Mouse (Mus musculus): ENCODE data around the gene Slc25a14. TPM values are rescaled to one million over a fixed set of nuclear protein-coding genes. Genes with fewer than 3 reads are reported as not detected.

Gene Slc25a14
- polyA plus RNA-seq (2012; rRNA removed), result 2.6 and 3.5 TPM in 2 replicates

DNA sequence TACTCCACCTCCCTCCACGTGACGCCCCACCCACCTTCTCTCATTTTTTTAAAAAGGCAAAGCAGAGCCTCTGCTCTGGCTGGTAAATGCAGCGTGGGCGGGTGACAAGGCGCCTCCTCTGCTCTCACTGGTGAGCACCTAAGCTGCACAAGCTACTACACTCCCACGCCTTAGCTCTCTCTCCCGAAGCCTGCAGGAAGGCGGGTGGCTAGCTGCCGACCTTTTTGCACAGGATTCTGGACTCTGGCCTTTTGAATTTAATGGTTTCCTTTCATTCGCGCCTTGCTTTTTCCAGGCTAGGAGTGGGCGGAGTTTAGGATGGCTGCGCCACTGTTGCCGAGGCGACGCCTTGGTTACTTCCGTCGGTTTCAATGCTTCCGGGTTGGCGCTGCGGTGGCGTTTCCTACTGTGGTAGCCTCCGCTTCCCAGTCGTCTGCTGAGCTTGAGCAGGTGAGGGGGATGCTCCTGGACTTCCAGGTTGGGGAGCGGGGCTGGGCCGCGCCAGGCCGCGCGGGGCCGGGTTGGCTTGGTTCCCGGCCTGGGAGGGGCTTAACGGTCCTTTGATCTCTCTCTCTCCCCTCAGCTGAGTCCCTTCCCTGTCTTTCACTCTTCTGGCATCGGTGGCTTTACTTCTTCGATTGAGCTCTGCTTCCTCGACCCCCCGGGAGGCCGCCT lies at the start of gene Slc25a14:
Gene Slc25a14 (plus strand): TSS at position 35 of the 675 bp plus-strand sequence.
- peak; percentile 36 for DNase-seq (ENCODE audit: low read depth)

GRCm38 (mm10) chrX:48583332-48583731 lies 39.9 kb upstream of the Slc25a14 start:
- DNase-seq (ENCODE audit: low read depth), result no peak

- DNase-seq (ENCODE audit: low read depth), result no peak
Observed at GRCm38 (mm10) chrX:48593721-48594098, 29.5 kb upstream of the Slc25a14 start.

DNA sequence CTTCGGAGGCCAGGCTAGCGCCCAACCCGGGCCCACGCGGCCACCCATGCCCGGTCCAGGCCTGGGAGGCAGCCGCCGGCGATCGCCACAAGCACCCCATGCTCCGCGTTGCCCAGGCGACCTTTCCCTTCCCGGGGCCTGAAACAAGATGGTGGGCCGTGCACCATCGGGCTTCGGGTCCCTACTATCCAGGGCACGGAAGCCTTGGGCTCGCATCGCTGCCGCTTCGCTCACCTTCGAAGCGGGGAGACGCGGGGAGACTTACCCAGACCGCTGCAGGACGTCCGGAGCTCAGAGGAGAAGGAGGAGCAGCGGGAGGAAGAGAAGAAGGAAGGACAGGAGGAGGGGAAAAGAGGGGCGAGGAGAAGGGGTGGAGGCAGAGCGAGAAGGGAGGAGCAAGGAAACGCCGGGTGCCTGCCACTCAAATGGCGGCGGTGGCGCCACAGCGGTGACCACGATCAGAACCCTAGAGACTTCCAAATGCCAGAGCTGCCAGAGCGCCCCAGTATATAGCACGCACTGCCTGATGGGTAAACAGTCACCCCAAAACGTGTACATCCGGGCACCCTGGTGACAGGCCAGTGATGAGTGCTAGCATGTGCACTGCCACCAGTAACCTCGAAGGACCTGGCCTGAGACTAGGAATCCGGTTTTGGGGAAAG lies 29.0 kb upstream of the Slc25a14 start, which contains the start of gene Zfp280c:
Gene Zfp280c (minus strand): TSS at position 406 of the 662 bp plus-strand sequence.
- DNase-seq (ENCODE audit: low read depth), result peak; percentile 22

DNA sequence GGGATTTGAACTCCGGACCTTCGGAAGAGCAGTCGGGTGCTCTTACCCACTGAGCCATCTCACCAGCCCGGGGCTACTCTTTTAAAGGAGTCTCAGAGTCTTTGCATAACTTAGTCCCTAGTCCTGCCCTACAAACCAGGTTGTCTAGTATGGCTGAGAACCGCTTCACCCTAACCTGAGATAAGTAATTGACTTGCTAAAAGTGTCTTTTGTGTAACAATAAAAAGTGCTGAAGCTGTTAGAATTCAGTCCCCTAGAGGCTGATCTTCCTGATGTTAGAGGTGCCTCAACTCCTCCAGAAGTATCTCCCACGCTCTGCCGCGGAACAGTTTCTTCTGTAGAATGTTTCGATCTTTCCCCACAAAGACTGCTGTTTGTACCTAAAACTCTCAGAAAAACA lies 27.2 kb upstream of the Slc25a14 start:
- DNase-seq (ENCODE audit: low read depth), result no peak

DNA sequence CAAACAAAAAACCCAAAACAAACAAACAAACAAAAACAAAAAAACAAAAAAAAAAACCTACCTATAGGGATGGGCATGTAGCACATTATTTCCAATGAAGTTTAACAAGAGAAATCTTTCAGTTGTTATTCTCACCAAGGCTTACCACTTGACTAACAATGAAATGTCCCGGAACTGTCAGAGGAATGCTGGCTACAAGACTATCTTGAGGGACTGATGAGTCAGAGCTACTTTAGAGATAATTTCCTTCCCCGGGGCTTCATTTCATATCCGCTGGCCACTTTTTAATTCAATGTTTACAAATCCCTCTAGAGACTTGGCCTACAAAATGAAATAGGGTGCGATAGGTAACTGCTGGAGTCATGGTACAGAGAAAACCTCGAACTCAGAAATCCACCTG lies 26.3 kb upstream of the Slc25a14 start:
- DNase-seq (ENCODE audit: low read depth), result no peak

DNA sequence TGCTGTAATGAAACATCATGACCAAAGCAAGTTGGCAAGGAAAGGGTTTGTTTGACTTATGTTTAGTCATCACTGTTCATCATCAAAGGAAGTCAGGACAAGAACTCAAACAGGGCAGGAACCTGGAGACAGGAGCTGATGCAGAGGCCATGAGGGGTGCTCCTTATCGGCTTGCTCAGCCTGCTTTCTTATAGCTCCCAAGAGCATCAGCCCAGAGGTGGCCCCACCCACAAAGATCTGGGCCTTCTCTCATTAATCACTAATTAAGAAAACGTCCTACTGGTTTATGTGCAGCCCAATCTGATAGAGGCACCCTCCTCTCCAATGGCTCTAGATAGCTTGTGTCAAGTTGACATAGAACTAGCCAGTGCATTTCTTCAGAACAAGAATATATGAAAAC lies 18.3 kb upstream of the Slc25a14 start:
- no peak for DNase-seq (ENCODE audit: low read depth)

DNA sequence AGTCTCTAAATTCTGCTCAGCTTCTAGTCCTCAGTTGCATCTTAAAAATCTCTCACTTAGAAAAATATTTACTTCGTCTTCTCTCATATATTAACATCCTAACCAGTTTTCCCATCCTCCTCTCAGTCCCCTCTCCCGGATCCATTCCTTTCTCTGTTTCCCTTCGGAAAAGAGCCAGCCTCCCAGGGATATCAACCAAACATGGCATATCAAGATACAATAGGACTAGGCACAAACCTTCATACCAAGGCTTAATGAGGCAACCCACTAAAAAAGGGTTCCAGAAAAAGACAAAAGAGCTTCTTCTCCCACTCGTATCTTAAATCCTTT lies 199 bp upstream of the Slc25a14 start:
- DNase-seq (ENCODE audit: low read depth), result no peak

GRCm38 (mm10) chrX:48624054-48624420 lies 824 bp downstream of the Slc25a14 start:
- DNase-seq (ENCODE audit: low read depth), result no peak

DNA sequence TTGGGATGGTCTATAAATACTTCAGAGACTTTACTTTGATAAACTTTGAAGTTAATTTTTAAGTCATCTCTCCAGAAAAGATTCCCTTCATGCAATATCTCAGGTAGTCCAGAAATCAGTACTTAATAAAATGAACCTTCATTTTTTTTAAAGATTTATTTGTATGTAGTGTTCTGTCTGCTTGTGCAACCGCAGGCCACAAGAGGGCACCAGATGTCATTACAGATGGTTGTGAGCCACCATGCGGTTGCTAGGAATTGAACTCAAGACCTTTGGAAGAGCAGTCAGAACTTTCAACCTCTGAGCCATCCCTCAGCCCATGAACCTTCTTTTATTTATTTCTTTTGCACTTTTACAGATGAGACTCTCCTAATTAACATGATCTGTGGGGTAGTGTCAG lies 13.8 kb downstream of the Slc25a14 start:
- DNase-seq (ENCODE audit: low read depth), result no peak

DNA sequence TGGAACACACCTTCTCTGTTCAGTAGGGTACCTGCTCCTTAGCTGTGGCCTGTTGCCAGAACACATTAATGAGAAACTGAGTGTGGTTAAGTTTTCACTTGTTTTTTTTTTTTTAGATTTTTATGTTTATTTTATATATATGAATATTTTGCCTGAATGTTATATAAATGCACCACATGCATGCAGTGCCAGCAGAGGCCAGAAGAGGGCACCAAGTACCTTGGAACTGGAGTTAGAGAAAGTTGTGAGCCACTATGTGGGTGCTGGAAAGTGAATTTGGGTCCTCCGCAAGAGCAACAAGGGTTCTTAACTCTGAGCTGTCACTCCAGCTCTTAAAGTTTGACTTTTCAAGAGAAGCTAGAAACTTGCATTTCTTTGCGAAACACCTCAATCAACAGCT lies 20.9 kb downstream of the Slc25a14 start:
- DNase-seq (ENCODE audit: low read depth), result no peak

DNA sequence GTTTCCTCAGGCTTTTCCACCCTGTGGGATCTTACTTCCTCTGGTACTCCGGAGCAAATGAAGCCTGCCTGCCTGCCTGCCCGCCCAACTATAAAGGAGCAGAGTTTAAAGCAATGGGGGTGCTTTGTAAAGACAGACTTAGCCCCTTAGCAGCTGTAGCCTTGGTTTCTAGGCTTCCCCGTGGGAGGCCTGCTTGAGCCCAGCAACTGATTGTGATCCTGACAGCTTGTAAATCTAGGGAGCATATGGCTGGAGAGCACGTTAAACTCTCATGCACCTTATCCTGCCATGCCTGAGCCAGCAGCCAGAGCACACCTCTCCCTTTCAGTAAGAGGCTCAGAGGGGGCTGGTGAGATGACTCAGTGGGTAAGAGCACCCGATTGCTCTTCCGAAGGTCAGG lies 43.6 kb downstream of the Slc25a14 start:
- DNase-seq (ENCODE audit: low read depth), result no peak

- no peak for DNase-seq (ENCODE audit: low read depth)
Observed at GRCm38 (mm10) chrX:48669588-48669987, 46.4 kb downstream of the Slc25a14 start.

DNA sequence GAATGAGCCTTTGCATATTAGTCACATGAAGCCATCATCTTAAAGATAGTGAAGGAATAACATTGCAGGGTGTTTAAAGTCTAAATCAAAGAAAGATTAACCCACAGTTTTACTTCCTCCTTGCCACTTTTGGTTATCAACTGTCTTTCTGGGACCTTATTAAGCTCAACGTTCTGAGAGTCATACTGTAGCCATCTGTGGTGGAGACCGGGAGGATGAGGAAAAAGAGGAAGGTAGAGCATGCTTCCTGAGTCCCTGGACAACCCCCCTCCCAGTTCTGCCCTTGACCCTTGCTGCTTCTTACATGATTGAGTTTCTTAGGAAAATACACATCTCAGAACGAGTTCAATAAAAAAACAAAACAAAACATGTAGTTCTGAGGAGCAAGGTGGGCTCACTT lies 48.5 kb downstream of the Slc25a14 start:
- no peak for DNase-seq (ENCODE audit: low read depth)

GRCm38 (mm10) chrX:48674171-48674570 lies 51.0 kb downstream of the Slc25a14 start, which contains the start of gene Gpr119:
Gpr119 (minus strand) TSS chrX:48674478.
- no peak for DNase-seq (ENCODE audit: low read depth)

GRCm38 (mm10) chrX:48683451-48683850 lies 60.2 kb downstream of the Slc25a14 start:
- DNase-seq (ENCODE audit: low read depth), result no peak

GRCm38 (mm10) chrX:48683857-48684256 lies 60.6 kb downstream of the Slc25a14 start:
- no peak for DNase-seq (ENCODE audit: low read depth)

GRCm38 (mm10) chrX:48694460-48694859 lies 71.2 kb downstream of the Slc25a14 start:
- DNase-seq (ENCODE audit: low read depth), result no peak

GRCm38 (mm10) chrX:48694864-48695371 lies 71.7 kb downstream of the Slc25a14 start, which contains the start of gene Rbmx2:
Rbmx2 (plus strand) TSS chrX:48695004.
- peak; percentile 27 for DNase-seq (ENCODE audit: low read depth)

DNA sequence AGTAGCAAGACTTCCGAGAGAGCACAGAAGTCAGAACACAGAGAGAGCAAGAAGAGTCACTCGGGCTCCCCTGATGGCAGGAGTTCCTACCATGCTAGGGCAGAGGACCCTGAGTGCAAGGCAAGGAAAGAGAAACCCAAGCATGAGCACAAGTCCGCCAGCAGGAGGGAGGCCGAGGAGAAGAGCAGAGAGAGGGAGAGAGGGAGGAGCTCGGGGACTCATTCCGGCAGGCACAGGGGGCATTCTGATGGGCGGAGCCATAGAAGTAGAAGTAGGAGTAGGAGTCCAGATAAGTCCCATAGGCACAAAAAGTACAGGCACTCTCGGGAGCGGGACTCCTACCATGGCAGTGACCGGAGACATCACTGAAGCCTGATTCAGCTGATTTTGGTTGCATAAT lies 86.5 kb downstream of the Slc25a14 start:
- no peak for DNase-seq (ENCODE audit: low read depth)

Measured in gonadal fat pad, adult 2 months (tissue).